Mouse (Mus musculus) right cerebral cortex, postnatal 10 days (tissue): ENCODE results near the gene Tnfsf13.

Experiments used
- DNase-seq, 2 experiments: peaks; one replicate each; pipeline ENCODE4 v3.0.0; 2021; ENCODE audit warnings: low spot score in 2 of 2

Tnfsf13 gene

DNA sequence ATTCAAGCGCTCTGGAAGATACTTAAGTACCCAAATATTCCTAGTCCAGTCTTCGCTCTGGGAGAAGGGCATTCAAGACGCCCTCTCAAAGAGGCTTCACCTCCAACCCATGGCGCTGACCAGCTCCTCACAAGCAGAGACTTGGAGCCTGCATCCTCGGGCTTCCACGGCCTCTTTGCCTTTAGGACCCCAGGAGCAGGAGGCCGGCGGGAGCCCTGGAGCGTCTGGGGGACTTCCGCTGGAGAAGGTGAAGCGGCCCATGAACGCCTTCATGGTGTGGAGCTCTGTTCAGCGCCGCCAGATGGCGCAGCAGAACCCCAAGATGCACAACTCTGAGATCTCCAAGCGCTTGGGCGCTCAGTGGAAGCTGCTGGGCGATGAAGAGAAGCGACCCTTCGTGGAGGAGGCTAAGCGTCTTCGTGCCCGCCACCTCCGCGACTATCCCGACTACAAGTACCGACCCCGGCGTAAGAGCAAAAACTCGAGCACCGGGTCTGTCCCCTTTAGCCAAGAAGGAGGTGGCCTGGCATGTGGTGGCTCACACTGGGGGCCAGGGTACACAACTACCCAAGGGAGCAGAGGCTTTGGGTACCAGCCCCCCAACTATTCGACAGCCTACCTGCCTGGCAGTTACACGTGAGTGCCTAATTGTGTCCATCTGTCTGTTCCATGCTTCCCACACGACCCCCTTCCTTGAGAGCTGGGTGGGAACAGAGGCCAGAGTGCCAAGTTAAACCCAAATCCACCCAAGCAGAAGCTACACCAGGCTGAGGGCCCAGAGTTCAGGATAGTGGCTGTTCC, 30.1 kb downstream of the Tnfsf13 start, which contains the start of gene Sox15:
Gene Sox15 (plus strand): TSS at position 51 of the 801 bp plus-strand sequence.
- peak; percentile 85 to 86 for DNase-seq

- no peak for DNase-seq
These were observed 30.8 kb downstream of the Tnfsf13 start for GRCm38 (mm10) chr11:69654760-69655159.

DNA sequence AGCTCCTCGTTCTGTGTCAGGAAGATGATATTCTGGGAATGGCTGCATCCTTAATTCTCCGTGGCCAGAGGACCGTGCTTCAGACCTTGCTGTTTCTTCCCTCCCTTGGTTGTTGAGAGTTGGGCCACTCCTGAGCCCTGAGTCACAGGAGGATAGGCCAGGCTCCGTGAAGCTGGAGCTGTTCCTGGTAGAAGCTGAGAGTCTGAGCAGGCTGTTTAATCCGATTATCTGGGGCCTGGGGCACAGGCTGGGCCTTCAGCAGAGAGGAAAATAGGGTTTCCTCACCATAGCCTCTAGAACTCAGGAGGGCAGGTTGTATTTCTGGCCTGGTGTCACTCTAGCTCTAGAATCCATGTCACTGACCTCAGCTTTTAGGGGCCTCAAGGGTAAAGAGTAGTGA, 32.2 kb downstream of the Tnfsf13 start:
- DNase-seq = no peak

GRCm38 (mm10) chr11:69645860-69646259, 39.7 kb downstream of the Tnfsf13 start:
- DNase-seq = no peak

DNA sequence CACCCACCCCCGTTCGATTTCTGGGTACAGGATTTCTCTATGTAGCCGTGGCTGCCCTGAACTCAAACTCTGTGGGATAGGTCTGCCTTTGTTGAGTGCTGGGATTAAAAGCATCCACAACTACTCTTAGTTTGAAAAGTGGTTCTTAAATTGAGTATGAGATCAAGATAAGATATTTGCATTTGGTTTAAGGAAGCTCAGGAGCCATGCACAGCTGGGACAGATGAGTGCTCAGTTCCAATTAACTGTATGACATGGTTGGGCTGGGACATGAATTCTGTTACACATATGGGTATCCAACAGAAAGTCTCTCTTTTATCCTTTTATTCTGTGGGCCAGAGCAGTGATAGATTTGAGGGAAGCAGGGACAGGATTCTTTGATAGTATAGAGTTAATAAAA, 50.1 kb downstream of the Tnfsf13 start:
- no peak for DNase-seq

GRCm38 (mm10) chr11:69633128-69633866, 52.3 kb downstream of the Tnfsf13 start:
- peak; percentile 62 to 65 for DNase-seq
